Mouse (Mus musculus) testis, adult 2 months (tissue): ENCODE results near the gene Hist1h1t.

Experiments
- CTCF ChIP-seq: fragments of 200-500 bp; IDR thresholded peaks from 2 replicates; pipeline ENCODE4 v1.5.1; 2012; ENCODE audit warnings: low read depth, mild to moderate bottlenecking, inconsistent platforms, low read length, moderate library complexity; ENCODE audit not compliant: control insufficient read depth, insufficient read depth, insufficient replicate concordance
- POLR2A ChIP-seq: fragments of 200-500 bp; IDR thresholded peaks from 2 replicates; pipeline ENCODE4 v1.6.1; 2012; ENCODE audit warnings: low read depth, mild to moderate bottlenecking, inconsistent platforms, low read length, moderate library complexity; ENCODE audit not compliant: control insufficient read depth

- TF ChIP-seq CTCF (no peak), POLR2A (no peak)
Observed at GRCm38 (mm10) chr13:23705751-23706356, 10.2 kb downstream of the Hist1h1t start.
